Mouse (Mus musculus) heart, adult 2 months (tissue): Measurements from ENCODE around the gene Hoxc13.

Experiments used
- CTCF ChIP-seq: fragments of 200-600 bp; IDR thresholded peaks from 2 replicates; pipeline ENCODE4 v1.8.1; 2022; ENCODE audit warnings: antibody characterized with exemption, mild to moderate bottlenecking, moderate library complexity
- EP300 ChIP-seq: fragments of 200-500 bp; IDR thresholded peaks from 2 replicates; pipeline ENCODE4 v1.6.1; 2011; ENCODE audit warnings: low read depth, low read length, control low read depth; ENCODE audit not compliant: insufficient read depth

DNA sequence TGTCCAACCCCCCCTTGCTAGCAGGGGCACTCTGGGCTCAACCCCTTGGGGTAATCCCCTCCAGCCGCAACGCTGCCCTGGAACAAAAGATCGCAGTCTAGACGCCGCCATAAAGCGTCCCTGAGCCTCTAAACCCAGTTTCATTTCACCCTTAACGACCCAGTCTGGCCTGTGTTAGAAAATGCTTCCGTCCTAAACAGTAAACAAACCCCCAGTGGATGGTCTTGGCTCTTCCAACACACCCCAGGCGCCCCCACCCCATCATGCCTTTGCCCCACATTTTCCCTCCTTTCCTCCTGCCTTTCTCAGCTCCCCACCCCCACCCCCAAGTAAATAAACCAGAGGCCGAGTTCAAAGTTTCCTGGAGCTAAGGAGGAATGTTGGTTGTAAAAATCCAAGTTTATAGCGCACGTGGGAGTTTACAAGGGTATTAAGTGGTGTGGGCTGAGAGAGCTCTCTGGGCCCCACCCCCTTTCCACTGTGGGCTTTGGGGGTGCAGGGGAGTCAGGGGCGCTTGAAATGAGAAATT, 38.8 kb downstream of the Hoxc13 start:
- TF ChIP-seq CTCF (no peak), EP300 (no peak)
